Mouse (Mus musculus) limb, embryonic 14.5 days (tissue): Measurements from ENCODE around the gene Sap30. TPM values are rescaled to one million over a fixed set of nuclear protein-coding genes. Genes with fewer than 3 reads are reported as not detected.

Experiments
- ATAC-seq: fragments of 200-750 bp; cut with Nextera tagmentation; 2 replicates; pipeline ENCODE4 v1.8.0; 2017; ENCODE audit warnings: low read depth, moderate number of reproducible peaks, moderate TSS enrichment; ENCODE audit not compliant: low FRiP score
- DNase-seq: peaks from one replicate; pipeline ENCODE4 v3.0.0-alpha.2; 2015; ENCODE audit warnings: low spot score
- H3K27ac ChIP-seq: fragments of 300-500 bp; sonication (generic); replicated peaks from 2 replicates; pipeline ENCODE4 v1.5.1; 2014; ENCODE audit warnings: low read depth, mild to moderate bottlenecking, low read length, moderate library complexity, mixed read lengths
- H3K27me3 ChIP-seq: fragments of 300-500 bp; sonication (generic); 2 replicates; pipeline ENCODE4 v1.6.1; 2014; ENCODE audit warnings: low read length, mixed read lengths; ENCODE audit not compliant: control insufficient read depth, insufficient read depth
- H3K36me3 ChIP-seq: fragments of 300-500 bp; sonication (generic); 2 replicates; pipeline ENCODE4 v1.6.1; 2014; ENCODE audit warnings: mild to moderate bottlenecking, low read length, moderate library complexity, mixed read lengths; ENCODE audit not compliant: control insufficient read depth, insufficient read depth
- H3K4me1 ChIP-seq: fragments of 300-500 bp; sonication (generic); 2 replicates; pipeline ENCODE4 v1.6.1; 2014; ENCODE audit warnings: antibody characterized with exemption, low read length, mixed read lengths; ENCODE audit not compliant: control insufficient read depth, insufficient read depth
- H3K4me2 ChIP-seq: fragments of 300-500 bp; sonication (generic); replicated peaks from 2 replicates; pipeline ENCODE4 v1.6.1; 2014; ENCODE audit warnings: low read depth, mild to moderate bottlenecking, low read length, moderate library complexity; ENCODE audit not compliant: severe bottlenecking
- H3K4me3 ChIP-seq: fragments of 300-500 bp; sonication (generic); replicated peaks from 2 replicates; pipeline ENCODE4 v1.5.1; 2014; ENCODE audit warnings: low read length
- H3K9ac ChIP-seq: fragments of 300-500 bp; sonication (generic); 2 replicates; pipeline ENCODE4 v1.6.1; 2014; ENCODE audit warnings: mild to moderate bottlenecking, low read depth, low read length, moderate library complexity; ENCODE audit not compliant: severe bottlenecking
- H3K9me3 ChIP-seq: fragments of 300-500 bp; sonication (generic); 2 replicates; pipeline ENCODE4 v1.6.1; 2016; ENCODE audit warnings: low read length; ENCODE audit not compliant: control insufficient read depth
- POLR2A ChIP-seq: fragments of 200-500 bp; IDR thresholded peaks from 2 replicates; pipeline ENCODE4 v1.8.0; 2012; ENCODE audit warnings: inconsistent platforms, mild to moderate bottlenecking, moderate library complexity, borderline replicate concordance; ENCODE audit not compliant: insufficient read depth, insufficient read length; ENCODE audit errors: extremely low read depth
- WGBS: fragments of 180-500 bp; shearing (Covaris S2); extraction: QIAGEN DNeasy Blood & Tissue Kit; methylation state at CpG from one replicate; pipeline ENCODE4 v1.1.7; 2014; 5-methylcytosine and 5-hydroxymethylcytosine counted together
- polyA plus RNA-seq, 2 experiments: library from polyadenylated mRNA; depleted of rRNA in 1 of 2; stranded (reverse) in 1 of 2; unstranded in 1 of 2; fragments of >200 nt; fragmentation: Nextera tagmentation in 1 of 2; extraction: Ambion mirVana in 1 of 2; gene quantifications; 2 replicates each; pipeline versions ENCODE4 v1.2.1 to v1.2.3; 2012 to 2014

The Sap30 gene
- polyA plus RNA-seq, 2 experiments: 32.6 to 35.8 TPM

- TF ChIP-seq POLR2A: no peak
- Histone ChIP-seq H3K27me3 (no peaks in the 10 kb centered on the region), H3K27ac (no peak overlapping the region), H3K9ac (no peak overlapping the region), H3K36me3 (no peaks in the 10 kb centered on the region), H3K4me2 (no peak overlapping the region), H3K4me3 (no peak overlapping the region), H3K4me1 (peaks cover 6% of the 10 kb centered on the region), H3K9me3 (no peaks in the 10 kb centered on the region)
- DNase-seq (no peak), ATAC-seq (no peak)
- WGBS: 90% methylated on average over 1 of the region's 1 CpGs
These were observed 1.7 kb upstream of the Sap30 start for GRCm38 (mm10) chr8:57489366-57489765.

- under 1% methylated on average over 22 of the region's 25 CpGs for WGBS
- peak; percentile 34; the same call in 1 of the 2 replicates for ATAC-seq
- no peaks in the 10 kb centered on the region for H3K27me3 ChIP-seq
- H3K9ac ChIP-seq: peak overlapping the region; percentile 70
- H3K36me3 ChIP-seq: peaks cover 4% of the 10 kb centered on the region; the same call in 1 of the 2 replicates
- TF ChIP-seq POLR2A: 0 out of 2 replicates have a peak, but pooled peaks have one; percentile 21
- H3K4me1 ChIP-seq: peaks cover 6% of the 10 kb centered on the region
- H3K4me3 ChIP-seq: peak overlapping the region; percentile 90
- H3K4me2 ChIP-seq: peak overlapping the region; percentile 93
- no peaks in the 10 kb centered on the region for H3K9me3 ChIP-seq
- H3K27ac ChIP-seq: peak overlapping the region; percentile 86
- peak; percentile 50 for DNase-seq
These were observed 679 bp upstream of the Sap30 start for GRCm38 (mm10) chr8:57488312-57488765.

GRCm38 (mm10) chr8:57486491-57487440, 894 bp downstream of the Sap30 start:
- Histone ChIP-seq H3K9me3 (no peaks in the 10 kb centered on the region), H3K27ac (peak overlapping the region; percentile 92), H3K4me2 (peak overlapping the region; percentile 93), H3K36me3 (peaks cover 15% of the 10 kb centered on the region), H3K27me3 (no peaks in the 10 kb centered on the region), H3K9ac (peak overlapping the region; percentile 70), H3K4me3 (peak overlapping the region; percentile 90), H3K4me1 (peaks cover 6% of the 10 kb centered on the region)
- ATAC-seq: peak; percentile 19
- TF ChIP-seq POLR2A: no peak
- DNase-seq: peak; percentile 65
- 0% methylated on average over 46 of the region's 54 CpGs for WGBS

- Histone ChIP-seq H3K4me3 (no peak overlapping the region), H3K27ac (no peak overlapping the region), H3K9me3 (no peaks in the 10 kb centered on the region), H3K4me2 (no peak overlapping the region), H3K27me3 (no peaks in the 10 kb centered on the region), H3K4me1 (peaks cover 4% of the 10 kb centered on the region), H3K9ac (no peak overlapping the region), H3K36me3 (peaks cover 16% of the 10 kb centered on the region)
- DNase-seq: no peak
- no peak for TF ChIP-seq POLR2A
- WGBS: 74% methylated on average over 4 of the region's 4 CpGs
- no peak for ATAC-seq
These were observed 7.1 kb downstream of the Sap30 start for GRCm38 (mm10) chr8:57480606-57481005.

- H3K4me1 ChIP-seq: no peaks in the 10 kb centered on the region
- H3K9ac ChIP-seq: no peak overlapping the region
- no peaks in the 10 kb centered on the region for H3K27me3 ChIP-seq
- 93% methylated on average over 8 of the region's 8 CpGs for WGBS
- no peaks in the 10 kb centered on the region for H3K9me3 ChIP-seq
- DNase-seq (no peak), ATAC-seq (no peak)
- no peak overlapping the region for H3K4me3 ChIP-seq
- TF ChIP-seq POLR2A: no peak
- no peak overlapping the region for H3K27ac ChIP-seq
- H3K4me2 ChIP-seq: no peak overlapping the region
- peaks cover 16% of the 10 kb centered on the region for H3K36me3 ChIP-seq
These were observed 8.0 kb downstream of the Sap30 start for GRCm38 (mm10) chr8:57479700-57480099.
